Mouse (Mus musculus): ENCODE data around the gene Astn1.
A peak's percentile ranks its signal among the peaks of the same experiment; 100 is the strongest.

Astn1 gene

GRCm38 (mm10) chr1:158361964-158362291 lies at the start of gene Astn1:
TSS of gene Astn1 (plus strand) at chr1:158362273.
- DNase-seq (ENCODE audit: low spot score), result no peak

GRCm38 (mm10) chr1:158323325-158323724 lies 38.7 kb upstream of the Astn1 start:
- no peak for DNase-seq (ENCODE audit: low spot score)

- DNase-seq (ENCODE audit: low spot score), result peak; percentile 61
Measured at GRCm38 (mm10) chr1:158328126-158328525, 33.9 kb upstream of the Astn1 start.

- no peak for DNase-seq (ENCODE audit: low spot score)
Measured at GRCm38 (mm10) chr1:158328839-158329238, 33.2 kb upstream of the Astn1 start.

GRCm38 (mm10) chr1:158343243-158343714 lies 18.8 kb upstream of the Astn1 start:
- DNase-seq (ENCODE audit: low spot score), result no peak

GRCm38 (mm10) chr1:158353656-158354371 lies 8.3 kb upstream of the Astn1 start:
- DNase-seq (ENCODE audit: low spot score), result no peak

GRCm38 (mm10) chr1:158355177-158356050 lies 6.7 kb upstream of the Astn1 start:
- peak; percentile 32 for DNase-seq (ENCODE audit: low spot score)

GRCm38 (mm10) chr1:158356051-158356461 lies 6.0 kb upstream of the Astn1 start, which contains the start of gene Brinp2:
TSS of gene Brinp2 (minus strand) at chr1:158356326.
- DNase-seq (ENCODE audit: low spot score), result peak; percentile 92

- peak; percentile 40 for DNase-seq (ENCODE audit: low spot score)
Measured at GRCm38 (mm10) chr1:158362292-158363101, 424 bp downstream of the Astn1 start.

GRCm38 (mm10) chr1:158364461-158364860 lies 2.4 kb downstream of the Astn1 start:
- DNase-seq (ENCODE audit: low spot score), result no peak

GRCm38 (mm10) chr1:158382277-158382676 lies 20.2 kb downstream of the Astn1 start:
- no peak for DNase-seq (ENCODE audit: low spot score)

GRCm38 (mm10) chr1:158383210-158383609 lies 21.1 kb downstream of the Astn1 start:
- DNase-seq (ENCODE audit: low spot score), result no peak

GRCm38 (mm10) chr1:158385311-158385710 lies 23.2 kb downstream of the Astn1 start:
- no peak for DNase-seq (ENCODE audit: low spot score)

GRCm38 (mm10) chr1:158386781-158387180 lies 24.7 kb downstream of the Astn1 start:
- DNase-seq (ENCODE audit: low spot score), result no peak

GRCm38 (mm10) chr1:158388995-158389394 lies 26.9 kb downstream of the Astn1 start:
- no peak for DNase-seq (ENCODE audit: low spot score)

GRCm38 (mm10) chr1:158390693-158391092 lies 28.6 kb downstream of the Astn1 start:
- no peak for DNase-seq (ENCODE audit: low spot score)

- DNase-seq (ENCODE audit: low spot score), result no peak
Measured at GRCm38 (mm10) chr1:158397058-158397457, 35.0 kb downstream of the Astn1 start.

GRCm38 (mm10) chr1:158400898-158401297 lies 38.8 kb downstream of the Astn1 start:
- DNase-seq (ENCODE audit: low spot score), result no peak

GRCm38 (mm10) chr1:158405899-158406769 lies 44.1 kb downstream of the Astn1 start:
- no peak for DNase-seq (ENCODE audit: low spot score)

GRCm38 (mm10) chr1:158408124-158408523 lies 46.1 kb downstream of the Astn1 start:
- DNase-seq (ENCODE audit: low spot score), result no peak

GRCm38 (mm10) chr1:158411146-158411545 lies 49.1 kb downstream of the Astn1 start:
- no peak for DNase-seq (ENCODE audit: low spot score)
